Mouse (Mus musculus): Measurements from ENCODE around the gene Flnb.

DNA sequence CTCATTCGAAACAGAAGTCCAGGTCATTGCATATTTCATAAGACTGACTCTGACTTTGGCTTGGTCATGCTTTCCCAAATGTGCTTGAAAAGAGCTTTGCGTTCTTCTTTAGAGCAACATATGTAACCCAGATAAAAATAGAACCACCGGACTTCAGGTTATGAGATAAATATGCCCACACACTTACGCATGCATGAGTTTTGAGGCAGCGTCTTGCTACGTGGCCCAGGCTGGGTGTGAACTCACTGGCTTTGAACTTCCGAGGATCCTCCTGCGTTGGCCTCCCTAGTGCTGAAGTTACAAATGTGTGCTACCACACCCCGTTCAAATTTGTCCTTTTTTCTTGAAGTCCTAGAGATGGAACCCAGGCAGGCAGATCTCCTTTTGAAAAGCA, 46.7 kb downstream of the Flnb start:
- no peak for TF ChIP-seq CTCF (IDR thresholded peaks at IDR 0.05; ENCODE audit: borderline replicate concordance, extremely low read depth, insufficient read depth, insufficient read length)
- TF ChIP-seq POLR2A (IDR thresholded peaks at IDR 0.05; ENCODE audit: borderline replicate concordance, extremely low read depth, insufficient read depth, insufficient read length, poor library complexity, severe bottlenecking) = no peak
